Mouse (Mus musculus) cerebellum, adult 9-11 months (tissue): Measurements from ENCODE around the gene Adam11.

ENCODE experiments used
- DNase-seq: peaks from one replicate; pipeline ENCODE4 v3.0.0; 2022

Gene Adam11

DNA sequence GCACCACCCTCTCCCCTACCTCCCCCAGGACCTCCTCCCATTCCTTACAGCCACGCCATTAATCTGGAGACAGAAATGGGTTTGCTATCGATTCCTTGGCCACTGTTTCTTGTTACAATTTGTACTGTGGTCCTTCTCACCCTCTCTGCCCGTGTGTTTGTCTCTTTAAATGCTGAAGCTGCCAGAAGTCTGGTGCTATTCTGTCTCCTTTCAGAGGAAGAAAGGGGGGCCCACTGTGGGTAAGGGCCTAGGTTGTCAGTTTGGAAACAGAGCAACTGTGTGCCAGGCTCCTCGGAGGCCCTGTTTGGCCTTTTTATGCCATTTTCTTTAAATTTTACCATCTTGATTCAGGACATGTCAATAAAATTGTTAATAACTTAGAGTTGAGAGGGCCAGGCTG is 6.8 kb upstream of the Adam11 start:
- no peak for DNase-seq

- no peak for DNase-seq
Observed at GRCm38 (mm10) chr11:102755391-102755790, 5.8 kb upstream of the Adam11 start.

GRCm38 (mm10) chr11:102758977-102759376 is 2.3 kb upstream of the Adam11 start:
- peak; percentile 65 for DNase-seq

GRCm38 (mm10) chr11:102760805-102761308 is 382 bp upstream of the Adam11 start:
- DNase-seq, result peak; percentile 73

- DNase-seq, result peak; percentile 78
Observed at GRCm38 (mm10) chr11:102762248-102762647, 1.0 kb downstream of the Adam11 start.

- DNase-seq, result peak; percentile 82
Observed at GRCm38 (mm10) chr11:102763009-102763767, 1.9 kb downstream of the Adam11 start.

GRCm38 (mm10) chr11:102765416-102765815 is 4.2 kb downstream of the Adam11 start:
- DNase-seq, result peak; percentile 73

DNA sequence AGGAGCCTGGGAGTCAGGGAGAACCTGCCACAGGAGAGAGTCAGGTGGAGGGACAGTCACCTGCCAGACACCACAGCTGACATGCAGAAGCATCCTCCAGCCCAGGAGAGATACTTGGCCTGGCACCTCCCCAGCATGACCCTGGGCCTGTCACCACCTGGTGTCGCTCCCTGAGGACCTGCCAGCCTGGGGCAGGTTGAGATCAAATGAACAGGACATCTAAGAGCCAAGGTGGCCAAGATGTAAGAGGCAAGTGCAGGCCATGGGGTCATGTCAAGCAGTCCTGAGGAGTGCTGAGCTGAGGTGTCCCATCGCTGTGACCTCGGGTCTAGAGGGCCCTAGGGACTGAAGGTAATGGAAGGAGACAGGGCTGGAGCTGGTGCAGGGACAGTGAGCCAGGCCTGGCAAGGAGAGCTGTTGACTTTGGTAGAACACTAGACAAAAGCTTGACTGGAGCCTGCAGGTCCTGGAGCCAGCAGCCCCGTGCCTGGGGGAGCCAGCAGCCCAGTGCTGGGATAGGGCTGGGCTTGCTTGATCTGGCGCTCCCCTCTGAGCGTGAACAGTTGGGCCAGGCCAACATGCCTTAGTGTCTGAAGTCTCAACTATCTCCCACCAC is 5.9 kb downstream of the Adam11 start:
- DNase-seq, result peak; percentile 76

DNA sequence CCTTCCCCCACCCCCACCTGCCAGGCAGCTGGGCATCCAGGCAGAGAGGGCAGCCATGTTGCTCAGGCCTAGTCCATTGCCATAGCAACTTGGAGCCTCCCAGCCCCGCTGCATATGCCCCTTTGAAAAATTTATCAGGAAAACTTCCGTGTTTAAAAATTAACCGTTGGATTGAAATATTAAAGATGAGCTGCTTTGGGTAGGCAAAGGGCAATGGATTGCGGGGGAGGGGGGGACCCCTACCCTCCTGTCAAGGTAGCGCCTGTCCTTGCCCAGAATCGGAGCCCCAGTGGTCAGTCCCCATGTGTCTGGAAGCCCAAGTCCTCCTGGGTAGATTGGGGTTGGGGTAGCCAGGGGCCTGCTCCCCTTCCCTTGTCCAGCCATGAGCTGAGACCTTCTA is 7.9 kb downstream of the Adam11 start:
- peak; percentile 57 for DNase-seq

DNA sequence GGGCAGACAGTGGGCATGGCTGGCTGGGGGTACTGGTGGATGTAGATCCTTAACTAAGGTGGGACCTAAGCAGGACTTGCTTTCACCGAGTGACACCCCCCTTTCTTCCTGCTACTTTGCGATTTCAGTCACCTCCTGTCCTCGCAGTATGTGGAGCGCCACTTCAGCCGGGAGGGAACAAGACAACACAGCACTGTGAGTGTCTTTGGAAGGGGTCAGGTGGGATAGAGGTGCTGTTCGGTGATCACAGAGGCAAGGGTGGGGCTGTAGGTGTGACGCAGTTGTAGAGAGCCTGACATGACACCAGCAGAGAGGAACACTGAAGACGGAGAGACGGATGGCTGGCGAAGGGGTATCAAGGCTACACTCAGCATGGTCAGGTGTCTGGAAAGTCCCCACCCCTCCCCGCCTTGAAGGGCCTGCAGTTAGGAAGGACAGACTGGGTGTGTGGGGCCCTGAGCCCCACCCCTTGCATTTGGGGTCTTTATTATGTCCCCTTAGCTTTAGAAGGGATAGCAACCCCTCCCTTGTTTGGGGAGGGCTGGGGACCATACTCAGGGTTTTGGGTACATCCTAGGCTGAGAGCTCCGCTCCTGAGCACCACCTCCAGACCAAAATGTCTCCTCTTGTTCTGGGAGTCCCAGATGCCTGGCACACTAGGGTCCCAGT is 8.9 kb downstream of the Adam11 start:
- peak; percentile 56 for DNase-seq

GRCm38 (mm10) chr11:102770662-102771435 is 9.6 kb downstream of the Adam11 start:
- DNase-seq, result peak; percentile 64

- peak; percentile 67 for DNase-seq
Observed at GRCm38 (mm10) chr11:102771916-102772714, 10.9 kb downstream of the Adam11 start.

DNA sequence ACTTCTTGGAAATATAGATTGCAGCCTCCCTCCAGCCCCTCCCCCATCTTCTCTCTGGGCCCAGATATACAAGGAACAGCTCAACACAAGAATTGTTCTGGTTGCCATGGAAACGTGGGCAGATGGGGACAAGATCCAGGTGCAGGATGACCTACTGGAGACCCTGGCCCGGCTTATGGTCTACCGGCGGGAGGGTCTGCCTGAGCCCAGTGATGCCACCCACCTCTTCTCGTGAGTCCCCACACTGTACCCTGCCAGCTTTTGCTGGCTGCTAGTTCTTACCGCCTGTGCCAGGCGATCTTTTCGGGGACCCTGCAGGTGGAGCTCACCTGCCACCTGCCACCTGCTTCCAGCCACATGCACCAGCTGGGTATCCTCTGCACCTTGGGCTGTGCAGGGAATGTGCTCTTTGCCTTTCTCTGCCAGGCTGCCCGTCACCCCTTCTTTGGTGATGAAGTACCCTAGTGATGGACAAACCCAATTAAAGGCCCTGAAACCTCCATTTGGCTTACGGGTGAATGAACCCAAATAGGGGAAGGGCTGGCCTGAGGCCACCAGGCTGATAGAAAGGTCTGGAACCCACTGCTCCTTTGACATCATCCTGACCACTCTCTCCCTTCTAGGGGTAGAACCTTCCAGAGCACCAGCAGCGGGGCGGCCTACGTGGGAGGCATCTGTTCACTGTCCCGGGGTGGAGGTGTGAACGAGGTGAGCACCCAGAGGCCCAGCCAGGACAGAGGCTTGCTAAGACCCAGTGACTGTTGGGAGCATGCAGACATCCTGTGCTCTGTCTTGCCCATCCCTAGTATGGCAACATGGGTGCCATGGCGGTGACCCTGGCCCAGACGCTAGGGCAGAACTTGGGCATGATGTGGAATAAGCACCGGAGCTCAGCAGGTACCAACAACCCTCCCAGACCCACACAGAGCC is 11.8 kb downstream of the Adam11 start:
- peak; percentile 77 for DNase-seq

DNA sequence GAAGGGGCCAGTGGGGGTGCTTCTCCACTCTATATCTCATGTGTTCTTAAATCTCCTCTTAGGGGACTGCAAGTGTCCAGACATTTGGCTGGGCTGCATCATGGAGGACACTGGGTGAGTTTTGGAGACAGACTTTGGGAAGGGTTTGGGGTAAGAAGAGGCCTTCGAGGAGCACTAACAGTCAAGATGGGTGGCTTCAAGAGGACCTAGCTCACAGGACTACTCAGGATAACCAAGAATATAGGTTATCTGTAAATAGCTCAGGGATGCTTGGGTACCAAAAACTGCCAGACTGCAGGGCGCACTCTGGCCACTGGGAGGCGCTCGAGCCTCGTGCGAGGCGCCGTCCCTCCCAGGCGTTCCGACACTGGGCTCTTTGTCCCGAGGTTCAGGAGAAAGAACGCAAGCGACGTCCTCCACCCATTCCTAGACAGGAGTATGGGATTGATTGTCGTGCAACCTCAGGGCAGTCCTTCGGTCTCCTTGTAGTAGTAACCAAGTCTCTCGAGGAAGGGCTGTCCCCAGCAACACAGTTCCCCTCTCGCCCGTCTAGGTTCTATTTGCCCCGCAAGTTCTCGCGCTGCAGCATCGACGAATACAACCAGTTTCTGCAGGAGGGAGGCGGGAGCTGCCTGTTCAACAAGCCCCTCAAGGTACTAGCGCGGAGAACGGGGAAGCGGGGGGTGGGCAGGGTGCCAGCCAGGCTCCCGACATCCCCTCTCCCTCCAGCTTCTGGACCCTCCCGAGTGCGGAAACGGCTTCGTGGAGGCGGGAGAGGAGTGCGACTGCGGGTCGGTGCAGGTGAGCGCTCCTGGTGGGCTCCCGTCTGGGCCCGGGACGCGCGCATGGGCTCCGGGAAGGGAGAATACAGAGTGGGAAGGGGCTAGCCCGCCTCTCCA is 12.7 kb downstream of the Adam11 start:
- DNase-seq, result peak; percentile 89

DNA sequence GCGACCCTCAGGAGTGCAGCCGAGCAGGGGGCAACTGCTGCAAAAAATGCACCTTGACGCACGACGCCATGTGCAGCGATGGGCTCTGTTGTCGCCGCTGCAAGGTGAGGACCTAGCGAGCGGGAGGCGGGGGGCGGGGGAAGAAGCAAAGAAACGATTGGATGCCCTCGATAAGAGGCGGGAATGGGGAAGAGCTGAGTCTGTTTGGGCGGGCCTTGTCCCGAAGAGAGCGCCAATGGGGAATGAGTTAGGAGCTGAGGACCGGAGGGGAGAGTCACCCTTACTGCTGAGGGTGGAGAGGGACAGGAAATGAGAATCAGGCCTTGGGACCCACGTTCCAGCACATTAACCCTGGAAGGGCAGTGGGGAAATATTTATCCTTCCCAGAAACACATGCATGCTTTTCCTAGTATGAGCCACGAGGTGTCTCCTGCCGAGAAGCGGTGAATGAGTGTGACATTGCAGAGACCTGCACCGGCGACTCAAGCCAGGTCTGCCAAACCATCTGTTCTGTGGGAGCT is 13.4 kb downstream of the Adam11 start:
- DNase-seq, result peak; percentile 92

DNA sequence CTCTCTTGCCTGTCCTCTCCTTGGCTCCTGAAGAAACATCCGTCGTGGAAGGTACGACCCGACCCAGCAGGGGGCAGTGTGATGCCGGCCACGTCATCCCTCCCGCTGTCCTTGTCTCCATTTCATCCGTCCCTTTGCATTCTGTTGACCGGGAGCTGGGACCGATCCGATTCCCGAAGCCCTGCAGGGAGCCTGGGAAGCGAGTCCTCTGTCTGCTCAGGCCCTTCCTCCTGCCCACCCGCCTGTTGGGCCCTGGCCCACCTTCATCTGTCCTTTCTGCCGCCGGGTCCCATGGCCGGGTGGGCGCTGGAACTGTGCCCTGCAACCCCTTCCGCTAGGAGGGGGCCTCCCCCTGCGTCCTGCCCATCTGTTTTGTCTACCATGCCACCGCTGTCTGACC is 16.4 kb downstream of the Adam11 start:
- peak; percentile 70 for DNase-seq

- DNase-seq, result peak; percentile 60
Observed at GRCm38 (mm10) chr11:102778165-102778564, 16.9 kb downstream of the Adam11 start.

- no peak for DNase-seq
Observed at GRCm38 (mm10) chr11:102778597-102778996, 17.4 kb downstream of the Adam11 start.

DNA sequence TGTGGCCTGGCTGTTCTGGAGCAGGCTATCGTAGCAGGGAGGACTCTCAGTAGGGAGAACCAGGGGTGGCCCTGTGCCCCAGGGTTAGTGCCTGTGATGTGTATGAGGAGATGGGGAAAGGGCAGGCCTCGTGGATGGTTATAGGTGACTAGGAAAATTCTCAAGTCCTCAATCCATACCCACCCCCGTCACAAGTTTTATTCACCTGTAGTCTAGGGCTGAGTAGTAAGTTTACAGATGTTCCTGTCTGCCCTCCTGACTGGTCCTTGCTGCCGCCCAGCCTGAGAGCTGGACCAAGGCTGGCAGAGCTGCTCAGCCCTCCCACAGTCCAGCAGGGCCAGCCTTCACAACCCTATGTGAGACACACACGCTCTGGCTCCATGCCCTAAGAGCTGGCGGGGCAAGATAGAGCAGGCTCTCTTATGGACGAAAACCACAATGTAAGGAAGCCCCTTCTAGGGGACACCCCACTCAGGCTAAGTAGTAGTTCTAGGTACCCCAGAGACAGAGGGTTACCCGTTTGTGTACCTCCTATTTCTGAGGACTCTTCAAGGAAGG is 17.9 kb downstream of the Adam11 start:
- peak; percentile 61 for DNase-seq
